Mouse (Mus musculus) heart, adult 2 months (tissue): ENCODE data around the gene Nrd1. TPM values are rescaled to one million over a fixed set of nuclear protein-coding genes. Genes with fewer than 3 reads are reported as not detected.

Source experiments
- DNase-seq, 2 experiments: peaks; one replicate each; pipeline ENCODE4 v3.0.0; 2021
- H3K27ac ChIP-seq: fragments of 200-600 bp; 2 replicates; pipeline ENCODE4 v1.8.1; 2022
- H3K27me3 ChIP-seq: fragments of 200-500 bp; 2 replicates; pipeline ENCODE4 v1.6.1; 2012; ENCODE audit warnings: mild to moderate bottlenecking, low read length, inconsistent platforms, mixed read lengths; ENCODE audit not compliant: control insufficient read depth, insufficient read depth
- H3K36me3 ChIP-seq: fragments of 200-500 bp; 2 replicates; pipeline ENCODE4 v1.6.1; 2012; ENCODE audit warnings: low read length, inconsistent platforms; ENCODE audit not compliant: control insufficient read depth, insufficient read depth
- H3K4me1 ChIP-seq: fragments of 200-500 bp; 2 replicates; pipeline ENCODE4 v1.6.1; 2011; ENCODE audit warnings: low read length; ENCODE audit not compliant: control insufficient read depth, insufficient read depth
- H3K4me3 ChIP-seq: fragments of 200-600 bp; 2 replicates; pipeline ENCODE4 v1.8.1; 2022
- H3K79me2 ChIP-seq: fragments of 200-500 bp; replicated peaks from 2 replicates; pipeline ENCODE4 v1.6.1; 2012; ENCODE audit warnings: mild to moderate bottlenecking, inconsistent platforms, low read length, moderate library complexity, mixed read lengths; ENCODE audit not compliant: control insufficient read depth, insufficient read depth
- H3K9ac ChIP-seq: fragments of 200-500 bp; 2 replicates; pipeline ENCODE4 v1.6.1; 2012; ENCODE audit warnings: low read depth, mild to moderate bottlenecking, control low read depth, inconsistent platforms, low read length, mixed read lengths
- CTCF ChIP-seq: fragments of 200-600 bp; IDR thresholded peaks from 2 replicates; pipeline ENCODE4 v1.8.1; 2022; ENCODE audit warnings: antibody characterized with exemption, mild to moderate bottlenecking, moderate library complexity
- EP300 ChIP-seq: fragments of 200-500 bp; IDR thresholded peaks from 2 replicates; pipeline ENCODE4 v1.6.1; 2011; ENCODE audit warnings: low read depth, low read length, control low read depth; ENCODE audit not compliant: insufficient read depth
- POLR2A ChIP-seq: fragments of 200-500 bp; IDR thresholded peaks from 2 replicates; pipeline ENCODE4 v1.6.1; 2011; ENCODE audit warnings: mild to moderate bottlenecking, low read depth, low read length, control low read depth; ENCODE audit not compliant: insufficient read depth
- WGBS: fragments of 180-500 bp; shearing (Covaris S2); methylation state at CpG from one replicate; pipeline ENCODE4 v1.1.7; 2018; 5-methylcytosine and 5-hydroxymethylcytosine counted together
- intact Hi-C: fragments of 180-260 bp; cut with DNase I; formaldehyde crosslinking; loops from one replicate; pipeline ENCODE4 v1.15.1; 2025
- polyA plus RNA-seq: library from polyadenylated mRNA; depleted of rRNA; stranded (reverse); fragments of >200 nt; gene quantifications from 2 replicates; pipeline ENCODE4 v1.2.3, GENCODE M21; 2012
- total RNA-seq, 2 experiments: library from RNA; stranded (reverse); gene quantifications; 2 replicates each; pipeline ENCODE4 v1.2.3; 2021

The Nrd1 gene
- total and polyA plus RNA-seq, 3 experiments: 69.9 to 145 (median 133) TPM

DNA sequence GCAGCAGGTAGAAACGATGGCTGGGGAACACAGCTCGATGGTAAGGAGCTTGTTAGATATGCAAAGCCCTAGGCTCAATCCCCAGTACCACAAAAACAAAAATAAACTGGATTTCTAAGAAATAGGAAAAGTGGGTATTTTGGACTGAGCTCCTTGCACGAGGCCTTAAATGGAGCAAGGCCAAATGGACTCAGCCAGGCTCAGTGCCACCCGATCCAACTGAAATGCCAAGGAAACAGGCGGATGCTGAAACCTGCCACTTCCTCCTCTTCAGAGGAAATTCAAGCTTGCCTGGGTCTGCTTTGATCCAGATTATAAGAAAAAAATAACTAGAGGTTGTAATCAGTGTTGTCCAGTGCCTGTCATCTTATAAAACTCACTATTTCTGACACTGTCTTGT is 88.7 kb downstream of the Nrd1 start:
- peaks cover 2% of the 10 kb centered on the region for H3K36me3 ChIP-seq
- intact Hi-C loops: no loop called here
- no peaks in the 10 kb centered on the region for H3K27me3 ChIP-seq
- DNase-seq: no peak
- H3K4me1 ChIP-seq: peaks cover 4% of the 10 kb centered on the region
- TF ChIP-seq EP300 (no peak), CTCF (no peak), POLR2A (no peak)
- no peak overlapping the region for H3K4me3 ChIP-seq
- H3K9ac ChIP-seq: no peak overlapping the region
- 73% methylated on average over 5 of the region's 5 CpGs for WGBS
- no peak overlapping the region for H3K27ac ChIP-seq
- no peaks in the 10 kb centered on the region; the same call in 1 of the 2 replicates for H3K79me2 ChIP-seq

DNA sequence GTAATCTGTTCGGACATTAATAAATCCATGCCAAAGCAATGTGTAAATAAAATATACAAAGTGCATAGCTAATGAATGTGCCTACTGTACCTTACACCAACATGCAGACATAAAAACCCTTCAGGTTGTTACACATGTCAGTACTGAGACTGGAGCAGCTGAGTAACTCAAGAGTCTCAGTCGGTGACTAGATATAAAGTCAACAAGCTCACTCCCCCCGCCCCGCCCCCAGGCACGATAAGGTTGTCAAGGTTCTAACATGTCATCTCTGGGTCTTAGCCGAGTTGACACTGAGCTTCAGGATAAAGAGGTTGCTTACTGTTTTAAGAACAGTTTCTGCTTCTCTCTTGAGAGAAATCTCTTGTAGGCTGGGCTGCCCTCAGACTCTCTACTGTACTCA is 89.5 kb downstream of the Nrd1 start:
- TF ChIP-seq POLR2A (no peak), CTCF (no peak), EP300 (no peak)
- WGBS: 30% methylated on average over 6 of the region's 6 CpGs
- H3K27ac ChIP-seq: no peak overlapping the region
- intact Hi-C loops: loop anchor here (5.0 kb wide), 1 partner anchor 57 kb away; no protein-coding TSS in a partner anchor
- H3K79me2 ChIP-seq: no peaks in the 10 kb centered on the region; the same call in 1 of the 2 replicates
- no peak for DNase-seq
- no peaks in the 10 kb centered on the region for H3K27me3 ChIP-seq
- no peak overlapping the region for H3K9ac ChIP-seq
- H3K36me3 ChIP-seq: peaks cover 8% of the 10 kb centered on the region
- no peak overlapping the region for H3K4me3 ChIP-seq
- peaks cover 5% of the 10 kb centered on the region for H3K4me1 ChIP-seq

DNA sequence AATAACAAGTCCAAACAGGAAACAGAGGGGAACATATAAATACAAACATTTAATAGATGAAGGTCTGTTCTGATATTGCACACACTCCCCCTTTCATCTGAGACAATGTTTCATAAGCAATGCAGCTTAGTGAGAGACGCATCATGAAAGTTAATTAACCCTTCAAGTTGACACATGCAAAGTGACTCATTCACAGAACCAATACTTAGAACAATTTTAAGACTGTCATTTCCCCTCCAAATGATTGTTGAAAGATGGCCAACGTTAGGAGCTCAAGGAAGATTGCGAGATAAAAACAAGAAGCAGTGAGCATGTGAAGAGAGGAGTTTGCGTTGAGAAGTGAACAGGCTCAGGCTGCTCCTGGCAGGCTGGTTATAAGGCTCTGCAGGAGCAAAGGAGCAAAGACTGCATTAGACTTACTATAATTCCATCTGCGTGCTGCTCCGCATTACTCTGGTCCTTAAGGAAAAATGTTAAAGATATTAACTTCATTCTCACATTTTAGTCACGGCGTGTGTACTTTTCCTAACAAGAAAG is 90.9 kb downstream of the Nrd1 start:
- H3K36me3 ChIP-seq: peaks cover 14% of the 10 kb centered on the region
- H3K4me3 ChIP-seq: no peak overlapping the region
- intact Hi-C loops: loop anchor here (5.0 kb wide), 1 partner anchor 56 kb away; no protein-coding TSS in a partner anchor
- H3K9ac ChIP-seq: no peak overlapping the region
- TF ChIP-seq EP300 (no peak), CTCF (no peak), POLR2A (no peak)
- peaks cover 7% of the 10 kb centered on the region for H3K4me1 ChIP-seq
- WGBS: 69% methylated on average over 8 of the region's 8 CpGs
- H3K27ac ChIP-seq: no peak overlapping the region
- H3K79me2 ChIP-seq: no peaks in the 10 kb centered on the region; the same call in 1 of the 2 replicates
- DNase-seq: no peak
- no peaks in the 10 kb centered on the region for H3K27me3 ChIP-seq

DNA sequence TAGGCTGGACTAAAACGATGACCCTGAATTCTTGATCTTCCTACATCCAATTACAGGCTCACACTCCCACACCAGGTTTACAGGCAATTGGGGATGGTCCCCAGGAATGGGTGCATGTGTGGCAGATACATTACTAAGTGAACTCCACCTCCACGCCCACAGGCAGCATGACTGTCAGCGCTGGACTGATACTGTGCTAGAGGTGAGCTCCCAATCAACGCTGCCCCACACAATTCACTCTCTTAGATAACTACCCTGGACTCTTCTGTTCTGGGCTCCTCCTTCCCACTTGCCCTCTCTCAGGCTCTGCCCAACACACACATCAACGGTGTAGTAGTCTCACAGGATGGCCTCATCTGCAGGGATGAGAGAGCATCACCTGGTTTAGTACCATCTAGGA is 91.9 kb downstream of the Nrd1 start:
- H3K4me1 ChIP-seq: peaks cover 7% of the 10 kb centered on the region
- H3K9ac ChIP-seq: no peak overlapping the region
- peaks cover 15% of the 10 kb centered on the region for H3K36me3 ChIP-seq
- 81% methylated on average over 5 of the region's 5 CpGs for WGBS
- no peak for DNase-seq
- H3K79me2 ChIP-seq: no peaks in the 10 kb centered on the region; the same call in 1 of the 2 replicates
- no peak overlapping the region for H3K4me3 ChIP-seq
- no peaks in the 10 kb centered on the region for H3K27me3 ChIP-seq
- H3K27ac ChIP-seq: no peak overlapping the region
- TF ChIP-seq EP300 (no peak), CTCF (no peak), POLR2A (no peak)
- intact Hi-C loops: loop anchor here (5.0 kb wide), 1 partner anchor 55 kb away; no protein-coding TSS in a partner anchor

DNA sequence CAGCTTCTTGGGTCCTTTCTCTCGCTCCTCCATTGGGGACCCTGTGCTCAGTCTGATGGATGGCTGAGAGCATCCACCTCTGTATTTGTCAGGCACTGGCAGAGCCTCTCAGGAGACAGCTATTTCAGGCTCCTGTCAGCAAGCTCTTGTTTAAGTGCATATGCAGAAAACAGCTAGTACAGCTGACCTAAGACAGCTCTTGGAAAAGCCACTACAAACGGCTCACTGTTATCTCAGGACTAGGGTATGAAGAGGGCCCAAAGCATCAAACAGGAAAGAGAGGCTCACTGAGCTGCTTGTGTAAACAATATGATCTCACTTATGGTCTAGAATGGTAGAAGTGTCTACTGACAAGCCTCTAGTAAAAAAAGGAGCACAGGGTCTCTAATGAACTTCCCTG is 93.8 kb downstream of the Nrd1 start:
- 46% methylated on average over 2 of the region's 2 CpGs for WGBS
- H3K4me1 ChIP-seq: peaks cover 7% of the 10 kb centered on the region
- TF ChIP-seq POLR2A: no peak
- no peak for TF ChIP-seq EP300
- no peak for TF ChIP-seq CTCF
- H3K79me2 ChIP-seq: peaks cover 1% of the 10 kb centered on the region
- H3K4me3 ChIP-seq: no peak overlapping the region
- H3K27me3 ChIP-seq: no peaks in the 10 kb centered on the region
- no peak overlapping the region for H3K9ac ChIP-seq
- intact Hi-C loops: loop anchor here (5.0 kb wide), 1 partner anchor 53 kb away; no protein-coding TSS in a partner anchor
- H3K27ac ChIP-seq: no peak overlapping the region; the same call in 1 of the 2 replicates
- DNase-seq: no peak
- peaks cover 17% of the 10 kb centered on the region for H3K36me3 ChIP-seq

DNA sequence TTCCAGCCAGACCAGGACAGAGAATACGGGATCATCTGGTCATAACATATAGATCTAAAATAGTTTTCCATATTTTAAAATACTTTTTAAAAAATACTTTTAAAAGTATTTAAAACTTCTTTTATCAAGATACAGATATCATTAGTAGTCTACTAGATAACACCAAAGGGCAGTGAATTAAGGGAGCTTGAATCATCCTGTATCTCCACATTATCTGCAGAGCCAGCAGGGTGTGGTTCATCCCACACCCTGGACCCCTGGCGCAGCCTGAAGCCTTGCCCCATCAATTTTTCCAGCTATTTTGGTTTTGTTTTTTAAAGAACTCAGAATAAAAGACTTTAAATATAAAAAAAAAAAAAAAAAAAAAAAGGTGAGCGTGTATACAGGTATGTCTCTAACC is 98.4 kb downstream of the Nrd1 start:
- Histone ChIP-seq H3K79me2 (peaks cover 5% of the 10 kb centered on the region; the same call in 1 of the 2 replicates), H3K4me3 (no peak overlapping the region), H3K27me3 (no peaks in the 10 kb centered on the region), H3K4me1 (peaks cover 7% of the 10 kb centered on the region), H3K9ac (no peak overlapping the region), H3K36me3 (peaks cover 18% of the 10 kb centered on the region), H3K27ac (no peak overlapping the region)
- 89% methylated on average over 3 of the region's 3 CpGs for WGBS
- intact Hi-C loops: no loop called here
- no peak for TF ChIP-seq CTCF
- no peak for TF ChIP-seq POLR2A
- no peak for TF ChIP-seq EP300
- no peak for DNase-seq
